Mouse (Mus musculus): ENCODE measurements at regions not wholly inside any gene's neighbourhood (a gene's known extent, or its start where the extent isn't known, plus 50 kb on each side); places are given as distances from the start of the nearest gene placed in this dataset.

DNA sequence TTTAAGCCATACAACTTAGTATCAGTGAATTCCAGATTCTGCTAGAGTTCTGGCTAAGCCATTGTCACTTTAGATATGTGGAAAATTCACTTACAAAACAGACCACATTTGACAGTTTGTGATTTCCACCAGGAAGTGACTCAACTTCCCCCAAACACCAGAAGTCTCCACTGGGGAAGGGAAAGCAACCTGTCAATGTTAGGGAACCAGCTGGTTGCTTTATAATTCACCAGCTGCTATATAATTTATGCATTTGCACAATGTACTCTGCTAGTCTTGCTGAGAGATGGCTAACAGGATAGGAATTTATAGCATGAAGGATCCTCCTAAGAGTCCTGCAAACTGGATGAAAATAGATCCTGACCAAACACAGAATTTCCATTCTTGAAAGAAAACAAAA is 72.9 kb upstream of the Nxt1 start:
- no peak overlapping the region for H3K4me2 ChIP-seq (ENCODE audit: low read depth)
- DNase-seq (ENCODE audit: low read depth in 3 of 3, low spot score in 3 of 3) (no peak), ATAC-seq (ENCODE audit: insufficient read depth) (no peak)
- H3K4me1 ChIP-seq (replicated peaks; ENCODE audit: control insufficient read depth in 2 of 2, insufficient read depth in 2 of 2, low read length in 1 of 2), result no peaks in the 10 kb centered on the region
- H3K27ac ChIP-seq, result no peak overlapping the region
- no peak overlapping the region for H3K9ac ChIP-seq (replicated peaks)
- TF ChIP-seq EP300 (IDR thresholded peaks at IDR 0.05; ENCODE audit: low read depth) (0 out of 2 replicates have a peak, but pooled peaks have one; percentile 22), CTCF (IDR thresholded peaks at IDR 0.05; ENCODE audit: low read depth) (no peak)
- no peaks in the 10 kb centered on the region for H3K36me3 ChIP-seq (replicated peaks; ENCODE audit: control insufficient read depth, insufficient read depth, low read depth)
- H3K9me3 ChIP-seq (ENCODE audit: control insufficient read depth, low read length), result no peaks in the 10 kb centered on the region
- no peaks in the 10 kb centered on the region for H3K27me3 ChIP-seq (ENCODE audit: control insufficient read depth, insufficient read depth, low read length)
- H3K4me3 ChIP-seq (ENCODE audit: insufficient read depth in 1 of 2, low read depth in 2 of 2, low read length in 2 of 2), result no peak overlapping the region

DNA sequence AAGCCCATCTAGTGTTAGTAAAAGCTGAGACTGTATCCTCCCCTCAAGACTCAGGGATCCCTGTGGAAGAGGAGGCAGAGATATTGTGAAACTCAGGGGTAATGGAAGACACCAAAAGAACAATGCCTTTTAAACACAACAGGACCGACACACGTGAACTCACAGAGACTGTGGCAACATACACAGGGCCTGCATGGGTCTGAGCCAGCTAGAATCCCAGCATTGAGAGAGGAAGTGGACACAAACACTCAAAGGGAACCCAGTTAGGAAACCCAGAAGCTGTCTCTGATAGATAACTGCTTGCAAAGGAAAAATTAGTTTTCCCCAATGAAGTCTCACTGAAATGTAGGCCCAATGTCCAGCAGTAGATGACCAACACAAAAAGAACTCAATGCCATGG is 75.4 kb upstream of the Nxt1 start:
- H3K27me3 ChIP-seq (ENCODE audit: control insufficient read depth, insufficient read depth, low read length), result no peaks in the 10 kb centered on the region
- 37% methylated on average over 2 of the region's 2 CpGs for WGBS (ENCODE audit: insufficient replicate concordance)
- no peaks in the 10 kb centered on the region for H3K9me3 ChIP-seq (ENCODE audit: control insufficient read depth, low read length)
- DNase-seq (ENCODE audit: low read depth in 3 of 3, low spot score in 3 of 3) (no peak), ATAC-seq (ENCODE audit: insufficient read depth) (no peak)
- no peak overlapping the region for H3K9ac ChIP-seq (replicated peaks)
- TF ChIP-seq CTCF (IDR thresholded peaks at IDR 0.05; ENCODE audit: low read depth) (no peak), EP300 (IDR thresholded peaks at IDR 0.05; ENCODE audit: low read depth) (no peak)
- H3K27ac ChIP-seq, result no peak overlapping the region
- H3K4me1 ChIP-seq (replicated peaks; ENCODE audit: control insufficient read depth in 2 of 2, insufficient read depth in 2 of 2, low read length in 1 of 2), result no peaks in the 10 kb centered on the region
- H3K4me2 ChIP-seq (ENCODE audit: low read depth), result no peak overlapping the region
- H3K4me3 ChIP-seq (ENCODE audit: insufficient read depth in 1 of 2, low read depth in 2 of 2, low read length in 2 of 2), result no peak overlapping the region
- no peaks in the 10 kb centered on the region for H3K36me3 ChIP-seq (replicated peaks; ENCODE audit: control insufficient read depth, insufficient read depth, low read depth)

GRCm38 (mm10) chr2:148585721-148586335 is 86.6 kb upstream of the Nxt1 start:
- H3K27me3 ChIP-seq (ENCODE audit: control insufficient read depth, insufficient read depth, low read length), result no peaks in the 10 kb centered on the region
- H3K4me3 ChIP-seq (ENCODE audit: insufficient read depth in 1 of 2, low read depth in 2 of 2, low read length in 2 of 2), result no peak overlapping the region
- no peak overlapping the region for H3K4me2 ChIP-seq (ENCODE audit: low read depth)
- H3K27ac ChIP-seq, result no peak overlapping the region
- H3K4me1 ChIP-seq (replicated peaks; ENCODE audit: control insufficient read depth in 2 of 2, insufficient read depth in 2 of 2, low read length in 1 of 2), result no peaks in the 10 kb centered on the region
- no peaks in the 10 kb centered on the region for H3K36me3 ChIP-seq (replicated peaks; ENCODE audit: control insufficient read depth, insufficient read depth, low read depth)
- DNase-seq (ENCODE audit: low read depth in 3 of 3, low spot score in 3 of 3) (no peak), ATAC-seq (ENCODE audit: insufficient read depth) (no peak)
- TF ChIP-seq CTCF (IDR thresholded peaks at IDR 0.05; ENCODE audit: low read depth) (no peak), EP300 (IDR thresholded peaks at IDR 0.05; ENCODE audit: low read depth) (no peak)
- no peak overlapping the region for H3K9ac ChIP-seq (replicated peaks)
- no peaks in the 10 kb centered on the region for H3K9me3 ChIP-seq (ENCODE audit: control insufficient read depth, low read length)
- WGBS (ENCODE audit: insufficient replicate concordance), result 3% methylated on average over 1 of the region's 1 CpGs

DNA sequence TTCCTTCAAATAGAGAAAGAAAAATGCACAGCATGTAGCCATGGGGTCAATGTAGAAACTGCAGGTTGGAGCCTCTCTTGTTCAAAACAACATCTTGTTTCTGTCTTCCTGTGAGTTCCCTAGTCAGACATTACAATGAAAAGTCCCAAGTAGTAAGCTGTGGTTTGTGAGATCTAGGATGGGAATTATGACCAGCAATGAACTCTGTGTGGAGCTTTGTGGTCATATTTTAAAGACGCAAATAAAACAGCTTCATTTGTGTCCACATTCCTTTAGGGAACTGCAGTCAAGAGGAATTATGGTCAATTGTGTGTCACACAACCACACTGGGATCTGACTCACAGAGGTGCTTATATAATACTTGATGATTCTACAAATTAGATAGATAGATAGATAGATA is 90.2 kb upstream of the Nxt1 start:
- Histone ChIP-seq H3K9ac (replicated peaks) (no peak overlapping the region), H3K27me3 (ENCODE audit: control insufficient read depth, insufficient read depth, low read length) (no peaks in the 10 kb centered on the region), H3K4me3 (ENCODE audit: insufficient read depth in 1 of 2, low read depth in 2 of 2, low read length in 2 of 2) (no peak overlapping the region), H3K9me3 (ENCODE audit: control insufficient read depth, low read length) (no peaks in the 10 kb centered on the region), H3K4me1 (replicated peaks; ENCODE audit: control insufficient read depth in 2 of 2, insufficient read depth in 2 of 2, low read length in 1 of 2) (no peaks in the 10 kb centered on the region), H3K36me3 (replicated peaks; ENCODE audit: control insufficient read depth, insufficient read depth, low read depth) (no peaks in the 10 kb centered on the region), H3K27ac (no peak overlapping the region), H3K4me2 (ENCODE audit: low read depth) (no peak overlapping the region)
- DNase-seq (ENCODE audit: low read depth in 3 of 3, low spot score in 3 of 3), result no peak
- TF ChIP-seq EP300 (IDR thresholded peaks at IDR 0.05; ENCODE audit: low read depth) (no peak), CTCF (IDR thresholded peaks at IDR 0.05; ENCODE audit: low read depth) (no peak)
- no peak for ATAC-seq (ENCODE audit: insufficient read depth)
- WGBS (ENCODE audit: insufficient replicate concordance), result 80% methylated on average over 1 of the region's 1 CpGs

- Histone ChIP-seq H3K27me3 (ENCODE audit: control insufficient read depth, insufficient read depth, low read length) (no peaks in the 10 kb centered on the region), H3K4me3 (ENCODE audit: insufficient read depth in 1 of 2, low read depth in 2 of 2, low read length in 2 of 2) (no peak overlapping the region), H3K4me2 (ENCODE audit: low read depth) (no peak overlapping the region), H3K4me1 (replicated peaks; ENCODE audit: control insufficient read depth in 2 of 2, insufficient read depth in 2 of 2, low read length in 1 of 2) (no peaks in the 10 kb centered on the region), H3K36me3 (replicated peaks; ENCODE audit: control insufficient read depth, insufficient read depth, low read depth) (no peaks in the 10 kb centered on the region), H3K9me3 (ENCODE audit: control insufficient read depth, low read length) (no peaks in the 10 kb centered on the region), H3K27ac (no peak overlapping the region), H3K9ac (replicated peaks) (no peak overlapping the region)
- TF ChIP-seq CTCF (IDR thresholded peaks at IDR 0.05; ENCODE audit: low read depth) (no peak), EP300 (IDR thresholded peaks at IDR 0.05; ENCODE audit: low read depth) (no peak)
- ATAC-seq (ENCODE audit: insufficient read depth) (no peak), DNase-seq (ENCODE audit: low read depth in 3 of 3, low spot score in 3 of 3) (no peak)
- 60% methylated on average over 4 of the region's 4 CpGs for WGBS (ENCODE audit: insufficient replicate concordance)
These were observed 90.7 kb upstream of the Nxt1 start for GRCm38 (mm10) chr2:148581666-148582065.
